Mouse (Mus musculus): ENCODE measurements around the gene Arhgap21. TPM values are rescaled to one million over a fixed set of nuclear protein-coding genes. Genes with fewer than 3 reads are reported as not detected.

Arhgap21 gene
- total RNA-seq, 2 experiments from 2014 or later: 77.6 to 88.4 TPM

Other genes with a start within 250 kb of the Arhgap21 start
- gene Enkur, start 236.5 kb upstream of the Arhgap21 start, total RNA-seq (2021): under 1 TPM; 0.63 TPM
- 1 to 10 TPM; 4.6 to 8.9 TPM for gene Thnsl1, start 236.8 kb upstream of the Arhgap21 start, total RNA-seq (2021)

All from adrenal gland, postnatal 36 days (tissue).